Mouse (Mus musculus) cortical plate, adult 2 months (tissue): ENCODE measurements at regions not wholly inside any gene's neighbourhood (a gene's known extent, or its start where the extent isn't known, plus 50 kb on each side); places are given as distances from the start of the nearest gene placed in this dataset.

ENCODE experiments used
- CTCF ChIP-seq: fragments of 200-500 bp; IDR thresholded peaks from 2 replicates; pipeline ENCODE4 v1.5.1; 2011; ENCODE audit warnings: mild to moderate bottlenecking, control low read depth, low read length; ENCODE audit not compliant: insufficient read depth; ENCODE audit errors: extremely low read depth
- POLR2A ChIP-seq: fragments of 200-500 bp; IDR thresholded peaks from 2 replicates; pipeline ENCODE4 v1.6.1; 2011; ENCODE audit warnings: mild to moderate bottlenecking, low read length, control low read depth; ENCODE audit not compliant: insufficient read depth; ENCODE audit errors: extremely low read depth

DNA sequence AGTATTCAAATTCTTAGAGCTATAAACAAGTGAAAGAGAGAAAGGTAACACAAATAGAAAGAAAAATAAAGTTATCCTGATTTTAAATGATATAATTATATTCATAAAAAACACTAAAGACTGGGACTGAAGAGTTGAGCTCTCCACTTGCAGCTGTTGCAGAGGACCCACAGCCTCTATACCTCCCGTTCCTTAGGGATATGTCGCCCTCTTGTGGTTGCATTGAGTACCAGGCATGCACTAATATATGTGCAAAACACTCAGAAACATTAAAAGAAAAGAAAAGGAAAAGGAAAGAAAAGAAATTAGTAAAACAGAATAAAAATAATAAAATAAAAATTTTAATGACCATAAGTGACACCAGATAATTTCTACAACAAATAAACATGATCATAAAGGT, 167.2 kb downstream of the Olfr1505 start:
- TF ChIP-seq CTCF (peak; percentile 27; the same call in 1 of the 2 replicates), POLR2A (no peak)
